Mouse (Mus musculus) gastrocnemius, postnatal 14 days (tissue): ENCODE results near the gene Ttc5. TPM values are rescaled to one million over a fixed set of nuclear protein-coding genes. Genes with fewer than 3 reads are reported as not detected.
A peak's percentile ranks its signal among the peaks of the same experiment; 100 is the strongest.
"Not testable (repeated sequence)": the region's sequence is repeated elsewhere in the genome, so short reads cannot be mapped to it uniquely, and the experiment has no call there.

ENCODE experiments used
- DNase-seq: peaks from one replicate; pipeline ENCODE4 v3.0.0; 2021; ENCODE audit warnings: mixed read lengths
- intact Hi-C: fragments of 180-260 bp; cut with DNase I; formaldehyde crosslinking; loops from one replicate; pipeline ENCODE4 v1.15.1; 2025; ENCODE audit warnings: low total_unique reads
- long read RNA-seq, 2 experiments: library from polyadenylated mRNA; stranded (forward); transcript quantifications; one replicate each; pipeline ENCODE4 v2.0.0; 2021
- total RNA-seq, 2 experiments: library from RNA; stranded (reverse); gene quantifications; 2 replicates each; pipeline ENCODE4 v1.2.3; 2021

The Ttc5 gene
- 10 to 100 TPM; 12.0 to 12.3 TPM for total RNA-seq
- long read RNA-seq, experiment 1, transcript Ttc5-201 (10 exons, 1,842 nt): major isoform, 15 of 20 reads
- long read RNA-seq, experiment 1, partial matches to known transcripts: 2 of 20 reads
- long read RNA-seq, experiment 1, other reads (novel, unspliced or antisense): 3 of 20 reads
- long read RNA-seq, experiment 2, transcript Ttc5-201 (10 exons, 1,842 nt): major isoform, 22 of 25 reads
- long read RNA-seq, experiment 2, partial matches to known transcripts: 2 of 25 reads
- long read RNA-seq, experiment 2, other reads (novel, unspliced or antisense): 1 of 25 reads

- peak; percentile 87 for DNase-seq
- intact Hi-C loops: no loop called here
These were observed at the start of gene Ttc5 for GRCm38 (mm10) chr14:50785251-50785637. TSS of gene Ttc5 (minus strand) at chr14:50785519.

GRCm38 (mm10) chr14:50834435-50834834 lies 49.1 kb upstream of the Ttc5 start:
- intact Hi-C loops: no loop called here
- DNase-seq: no peak

DNA sequence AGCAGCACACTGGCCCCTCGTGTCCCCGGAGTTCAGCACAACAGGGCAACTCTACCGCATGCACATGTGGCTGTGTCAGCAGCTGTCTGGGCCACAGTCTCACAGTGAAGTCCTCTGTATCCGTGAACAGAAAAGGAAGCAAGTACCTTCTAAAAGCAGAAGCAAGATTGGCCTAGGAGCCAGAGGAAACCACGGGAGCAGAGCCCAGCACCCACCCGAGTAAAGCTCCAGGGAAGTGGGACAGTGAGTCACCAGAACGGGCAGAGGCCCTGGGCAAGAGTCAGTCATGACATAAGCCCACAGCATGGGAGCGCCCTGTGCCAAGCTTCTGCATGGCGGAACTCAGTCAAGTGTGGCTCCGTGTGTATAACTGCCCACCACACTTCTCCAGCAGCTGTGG lies 48.6 kb upstream of the Ttc5 start:
- intact Hi-C loops: no loop called here
- no peak for DNase-seq

DNA sequence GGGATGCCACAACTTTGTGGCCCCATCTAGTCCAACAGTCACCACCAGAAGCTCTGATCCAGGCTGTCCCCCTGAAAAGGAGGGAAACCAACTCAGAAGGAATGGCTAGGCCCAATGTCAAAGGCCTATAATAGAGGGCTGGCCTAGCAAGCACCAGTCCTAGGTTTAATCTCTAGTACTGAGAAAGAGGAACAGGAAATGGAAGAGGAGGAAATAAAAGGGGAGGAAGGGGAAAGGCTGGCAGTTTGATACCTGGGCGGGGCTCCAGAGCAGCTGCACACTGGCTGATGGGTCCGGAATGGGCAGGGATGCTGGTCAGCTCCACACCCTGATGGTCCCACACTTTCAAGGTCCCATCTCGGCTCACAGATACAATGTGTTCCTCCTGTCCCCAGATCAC lies 44.6 kb upstream of the Ttc5 start:
- intact Hi-C loops: no loop called here
- no peak for DNase-seq

GRCm38 (mm10) chr14:50826579-50826978 lies 41.3 kb upstream of the Ttc5 start:
- no peak for DNase-seq
- intact Hi-C loops: no loop called here

DNA sequence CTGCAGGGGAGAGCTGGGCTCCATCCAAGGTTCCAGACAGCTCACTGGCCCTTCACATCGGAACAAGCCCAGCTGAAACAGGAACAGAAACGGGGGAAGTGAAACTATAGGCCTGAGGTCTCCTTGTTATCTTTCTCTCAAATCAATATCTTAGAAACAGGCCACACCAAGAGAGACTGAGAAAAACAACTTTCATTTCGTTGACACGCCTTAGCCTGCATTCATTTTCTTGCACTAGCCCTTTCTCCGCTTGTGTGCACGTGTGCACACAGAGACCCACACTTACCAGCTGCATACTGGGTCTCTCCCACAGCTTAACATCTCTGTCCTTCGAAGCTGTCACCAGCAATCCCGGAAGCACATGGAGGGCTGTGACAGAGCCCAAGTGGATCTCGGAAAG lies 38.9 kb upstream of the Ttc5 start:
- intact Hi-C loops: no loop called here
- no peak for DNase-seq

DNA sequence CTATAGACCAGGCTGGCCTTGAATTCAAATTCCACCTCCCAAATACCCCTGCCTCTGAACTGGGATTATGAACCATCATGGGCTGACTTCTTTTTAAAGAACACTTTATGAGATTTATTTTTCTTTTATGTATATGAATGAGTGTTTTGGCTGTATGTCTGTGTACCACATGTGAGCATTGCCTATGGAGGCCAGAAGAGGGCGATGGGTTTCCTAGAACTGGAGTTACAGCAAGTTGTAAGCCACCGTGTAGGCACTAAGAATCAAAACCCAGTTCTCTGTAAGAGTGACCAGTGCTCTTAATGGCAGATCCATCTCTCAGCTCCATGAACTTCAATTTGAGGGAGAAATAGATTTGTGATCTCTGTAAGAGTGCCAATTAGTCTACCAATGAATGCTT lies 37.9 kb upstream of the Ttc5 start:
- DNase-seq: no peak
- intact Hi-C loops: no loop called here

- intact Hi-C loops: loop anchor here (5.0 kb wide), 1 partner anchor 54 kb away; no protein-coding TSS in a partner anchor
- DNase-seq: no peak
These were observed 27.7 kb upstream of the Ttc5 start for GRCm38 (mm10) chr14:50813060-50813459.

DNA sequence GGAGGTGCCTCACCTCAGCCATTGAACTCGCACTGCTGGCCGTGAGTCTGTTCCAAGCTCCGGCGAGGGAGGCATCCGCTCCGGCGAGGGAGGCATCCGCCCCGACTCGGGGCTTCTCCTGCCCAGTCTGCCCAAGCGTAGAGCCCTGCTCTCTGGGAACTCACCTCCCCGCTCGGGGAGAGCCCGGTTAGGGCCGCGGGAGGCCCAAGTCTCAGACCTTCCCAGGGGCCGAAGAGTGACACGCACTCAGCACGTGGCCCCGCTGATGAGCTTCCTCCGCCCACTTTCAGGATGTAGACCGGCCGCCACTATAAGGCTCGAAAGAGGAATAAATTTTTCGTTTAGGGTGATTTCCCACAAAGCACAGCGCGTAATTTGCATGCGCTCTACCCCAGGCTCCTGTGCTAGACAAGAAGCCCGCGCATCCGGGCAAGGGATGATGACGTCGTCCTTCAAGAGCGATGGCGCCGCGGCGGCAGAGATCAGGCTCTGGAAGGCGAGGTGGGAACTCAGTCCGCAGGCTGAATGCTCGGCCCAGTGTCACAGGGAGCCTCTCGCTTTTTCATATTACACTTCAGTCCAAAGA lies 22.3 kb upstream of the Ttc5 start, which contains the start of the genes Ccnb1ip1 and Parp2:
Gene Ccnb1ip1 (minus strand): TSS at position 246 of the 586 bp plus-strand sequence.
Gene Parp2 (plus strand): TSS at position 355 of the 586 bp plus-strand sequence.
- intact Hi-C loops: loop anchor here (10.0 kb wide), 2 partner anchors 257 to 287 kb away; partner anchors contain the start of genes Ang and Rnase4
- peak; percentile 89 for DNase-seq

GRCm38 (mm10) chr14:50806469-50806868 lies 21.1 kb upstream of the Ttc5 start:
- DNase-seq: not testable (repeated sequence)
- intact Hi-C loops: loop anchor here (10.0 kb wide), 2 partner anchors 258 to 288 kb away; partner anchors contain the start of genes Ang and Rnase4

GRCm38 (mm10) chr14:50804683-50805082 lies 19.4 kb upstream of the Ttc5 start:
- DNase-seq: no peak
- intact Hi-C loops: loop anchor here (5.0 to 10.0 kb wide), 3 partner anchors 128 to 290 kb away; partner anchors contain the start of genes Ang, Pip4p1, Pnp and Rnase4

DNA sequence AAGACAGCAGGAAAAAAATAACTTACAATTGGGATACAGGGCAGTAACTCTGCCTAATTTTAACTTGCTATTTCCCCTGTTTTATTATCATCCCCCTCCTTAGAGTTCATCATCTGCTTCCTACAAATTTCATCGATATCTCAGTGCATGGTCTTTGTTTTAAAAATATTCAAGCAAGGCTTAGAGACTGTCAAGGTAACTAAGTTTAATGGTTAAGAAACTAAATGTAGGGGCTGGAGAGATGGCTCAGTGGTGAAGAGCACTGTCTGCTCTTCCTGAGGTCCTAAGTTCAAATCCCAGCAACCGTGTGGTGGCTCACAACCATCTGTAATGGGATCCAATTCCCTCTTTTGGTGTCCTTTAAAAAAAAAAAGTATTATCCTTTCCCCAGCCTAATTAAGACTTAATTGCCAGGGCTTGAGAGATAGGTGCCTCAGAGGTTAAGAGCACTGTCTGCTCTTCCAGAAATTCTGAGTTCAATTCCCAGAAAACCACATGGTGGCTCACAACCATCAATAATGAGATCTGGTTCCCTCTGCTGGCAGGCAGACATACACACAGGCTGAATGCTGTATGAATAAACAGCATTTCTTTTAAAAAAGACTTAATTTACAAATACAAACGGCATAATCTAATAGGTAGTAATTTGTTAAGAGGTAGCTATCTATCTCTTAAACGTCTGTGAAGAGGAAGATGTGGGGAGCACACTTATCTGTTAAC lies 17.7 kb upstream of the Ttc5 start:
- intact Hi-C loops: loop anchor here (5.0 to 10.0 kb wide), 3 partner anchors 129 to 292 kb away; partner anchors contain the start of genes Ang, Pip4p1, Pnp and Rnase4
- DNase-seq: no peak

DNA sequence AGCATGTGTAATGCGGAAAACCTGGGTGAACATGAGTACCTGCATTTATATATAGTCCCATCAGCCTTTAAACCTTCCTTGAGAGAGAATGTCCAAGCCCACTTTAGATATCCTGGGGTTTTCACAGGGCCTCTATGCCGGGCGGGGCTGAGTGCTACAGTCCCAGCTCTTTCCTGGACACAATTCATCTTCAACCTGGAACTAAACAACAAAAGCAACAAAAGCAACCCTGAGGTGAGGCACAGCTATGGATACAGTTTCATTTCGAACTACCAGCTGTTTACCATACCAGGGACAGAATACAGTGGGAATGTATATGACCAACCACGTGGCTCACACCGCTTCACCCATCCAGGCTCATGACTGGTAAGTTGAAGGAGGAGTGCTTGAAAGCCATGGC lies 17.1 kb upstream of the Ttc5 start:
- DNase-seq: no peak
- intact Hi-C loops: loop anchor here (5.0 to 10.0 kb wide), 3 partner anchors 130 to 292 kb away; partner anchors contain the start of genes Ang, Pip4p1, Pnp and Rnase4

DNA sequence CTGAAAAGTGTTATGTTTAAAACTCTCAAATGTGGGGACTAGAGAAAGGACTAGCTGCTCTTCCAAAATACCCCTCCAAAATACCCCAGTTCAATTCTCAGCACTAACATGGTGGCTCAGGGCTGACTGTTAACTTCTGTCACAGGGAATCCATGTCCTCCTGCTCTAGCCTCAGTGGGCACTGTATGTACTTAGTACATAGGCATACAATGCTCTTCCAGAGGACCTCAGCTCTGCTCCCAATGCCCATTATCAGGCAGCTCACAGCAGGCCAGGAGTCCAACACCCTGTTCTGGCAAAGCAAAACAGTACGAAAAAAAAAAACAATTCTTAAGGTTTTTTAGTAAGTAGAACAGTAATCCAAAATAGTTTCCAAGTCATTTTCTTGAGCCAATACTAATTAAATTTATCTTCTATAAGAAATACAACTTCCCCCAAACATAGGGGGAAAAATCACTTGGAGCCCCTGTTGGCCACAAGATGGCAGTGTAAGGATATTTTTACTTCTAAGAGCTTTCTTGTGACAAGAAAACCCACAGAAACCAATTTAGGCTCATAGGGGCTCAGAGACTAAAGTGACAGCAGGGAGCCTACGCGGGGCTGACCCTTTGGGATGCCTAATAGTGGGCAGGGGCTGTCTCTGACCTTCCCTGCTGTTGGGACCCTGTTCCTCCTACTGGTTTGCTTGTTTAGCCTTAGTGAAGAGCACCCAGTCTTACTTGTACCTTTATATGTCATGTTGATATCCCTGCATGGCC lies 14.4 kb upstream of the Ttc5 start:
- DNase-seq: no peak
- intact Hi-C loops: loop anchor here (5.0 to 10.0 kb wide), 3 partner anchors 133 to 295 kb away; partner anchors contain the start of genes Ang, Pip4p1, Pnp and Rnase4

DNA sequence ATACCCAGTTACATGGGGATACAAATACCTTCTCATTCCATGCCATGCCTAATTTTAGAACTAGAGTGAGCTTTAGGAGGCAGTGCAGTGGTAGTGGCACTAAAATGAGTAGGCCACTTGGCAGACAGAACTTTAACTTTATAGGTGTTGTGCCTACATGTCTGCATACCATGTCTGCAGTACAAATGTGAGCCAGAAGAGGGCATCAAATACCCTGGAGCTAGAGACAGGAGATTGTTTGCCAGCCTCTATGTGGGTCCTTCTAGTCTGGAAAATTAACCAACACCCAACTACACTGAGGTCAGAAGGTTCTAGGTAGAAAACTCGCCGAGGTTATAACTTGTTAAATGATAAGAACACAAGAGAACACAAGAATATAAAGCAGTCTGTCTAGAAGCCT lies 13.2 kb upstream of the Ttc5 start:
- intact Hi-C loops: no loop called here
- DNase-seq: no peak

DNA sequence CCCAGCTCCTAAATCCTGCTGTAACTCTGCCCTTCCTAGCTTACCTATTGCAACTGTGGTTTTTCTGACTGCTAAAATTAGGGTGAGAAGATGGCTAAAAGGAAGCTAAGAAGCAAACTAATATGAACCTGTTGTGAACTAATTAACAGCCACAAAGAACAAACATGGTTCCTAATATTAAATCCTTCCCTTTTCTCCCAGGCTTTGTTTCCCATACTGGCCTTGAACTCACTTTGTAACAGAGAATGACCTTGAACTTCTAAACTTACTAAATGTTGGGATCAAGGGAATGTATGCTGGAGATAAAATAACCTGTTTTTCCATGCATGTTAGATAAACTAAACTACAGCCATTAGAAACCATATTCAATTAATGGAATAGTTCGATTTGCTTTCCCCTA lies 11.1 kb upstream of the Ttc5 start:
- DNase-seq: no peak
- intact Hi-C loops: no loop called here

DNA sequence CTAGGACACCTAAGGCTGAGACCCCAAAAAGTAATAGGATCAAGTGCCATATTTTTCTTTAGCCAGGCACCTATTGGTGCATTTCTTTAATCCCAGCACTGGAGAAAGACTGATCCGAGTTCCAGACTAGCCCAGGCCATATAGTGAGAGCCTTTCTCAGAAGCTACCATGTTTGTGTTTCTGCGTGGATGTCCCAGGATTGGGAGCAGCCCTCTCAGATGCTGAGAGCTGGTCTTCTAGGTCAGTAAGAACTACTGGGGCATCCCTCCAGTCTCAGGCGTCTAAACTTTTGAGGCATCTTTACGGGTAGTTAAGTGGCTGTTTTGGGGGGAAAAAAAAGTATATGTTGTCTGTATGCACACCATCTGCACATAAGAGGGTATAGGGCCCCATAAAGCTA lies 10.6 kb upstream of the Ttc5 start:
- intact Hi-C loops: no loop called here
- DNase-seq: no peak

DNA sequence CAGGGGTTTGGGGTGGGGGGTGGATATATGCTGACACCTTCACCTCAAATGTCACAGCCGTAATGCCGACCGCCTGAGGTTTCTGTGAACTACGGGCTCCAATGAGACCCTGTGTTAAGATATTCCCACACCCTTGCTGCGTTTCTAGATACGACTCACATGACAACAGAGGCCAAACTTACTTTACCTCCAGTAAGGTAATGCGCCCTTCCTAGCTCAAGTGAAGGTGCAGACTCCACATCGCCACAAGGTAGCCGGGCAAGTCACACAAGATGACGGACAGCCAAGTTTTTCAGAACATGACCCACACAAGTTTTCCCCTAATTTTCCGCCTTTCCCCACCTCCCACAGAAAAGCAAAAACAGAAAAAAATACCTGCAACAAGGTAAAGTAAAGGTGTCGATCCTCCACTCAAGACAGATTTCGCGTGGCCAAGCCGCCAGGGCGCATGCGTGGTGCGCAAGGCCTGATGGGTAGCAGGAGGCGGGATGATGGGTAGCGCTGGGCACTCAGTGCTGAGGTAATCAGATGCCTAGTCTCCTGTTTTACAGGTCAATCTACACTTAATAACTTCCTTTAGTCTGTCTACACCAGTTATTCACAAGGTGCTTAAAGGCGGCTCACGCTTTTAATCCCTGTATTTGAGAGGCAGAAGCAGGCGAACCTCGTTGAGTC lies 10.1 kb upstream of the Ttc5 start:
- no peak for DNase-seq
- intact Hi-C loops: no loop called here

GRCm38 (mm10) chr14:50788157-50788556 lies 2.8 kb upstream of the Ttc5 start:
- no peak for DNase-seq
- intact Hi-C loops: no loop called here
